Mouse (Mus musculus): ENCODE measurements around the gene Pigm. TPM values are rescaled to one million over a fixed set of nuclear protein-coding genes. Genes with fewer than 3 reads are reported as not detected.

Gene Pigm
- total and polyA plus RNA-seq, 2 experiments from 2014 or later = 2.2 to 11.5 TPM

- Histone ChIP-seq H3K36me3 (ENCODE audit: insufficient read depth, low read length) (no peaks in the 10 kb centered on the region), H3K4me1 (ENCODE audit: insufficient read depth, low read length) (no peaks in the 10 kb centered on the region), H3K9ac (replicated peaks; ENCODE audit: low read length, poor library complexity, severe bottlenecking) (no peak overlapping the region), H3K27me3 (ENCODE audit: insufficient read depth, low read length) (no peaks in the 10 kb centered on the region), H3K9me3 (ENCODE audit: low read length) (no peaks in the 10 kb centered on the region), H3K4me3 (ENCODE audit: low read depth, low read length) (no peak overlapping the region), H3K27ac (ENCODE audit: low read depth, low read length) (no peak overlapping the region), H3K4me2 (ENCODE audit: low read depth, low read length, poor library complexity, severe bottlenecking) (no peak overlapping the region)
- WGBS = 91% methylated on average over 3 of the region's 3 CpGs
- DNase-seq (ENCODE audit: low spot score) = no peak
- no peak for ATAC-seq (ENCODE audit: low FRiP score)
- TF ChIP-seq CTCF (IDR thresholded peaks at IDR 0.05) = no peak
Measured at GRCm38 (mm10) chr1:172432587-172432955, 56.2 kb downstream of the Pigm start.

GRCm38 (mm10) chr1:172433012-172433850 lies 56.9 kb downstream of the Pigm start:
- TF ChIP-seq CTCF (IDR thresholded peaks at IDR 0.05) = no peak
- ATAC-seq (ENCODE audit: low FRiP score) (no peak), DNase-seq (ENCODE audit: low spot score) (no peak)
- WGBS = 92% methylated on average over 20 of the region's 20 CpGs
- H3K4me2 ChIP-seq (ENCODE audit: low read depth, low read length, poor library complexity, severe bottlenecking) = no peak overlapping the region
- H3K9ac ChIP-seq (replicated peaks; ENCODE audit: low read length, poor library complexity, severe bottlenecking) = no peak overlapping the region
- H3K27me3 ChIP-seq (ENCODE audit: insufficient read depth, low read length) = no peaks in the 10 kb centered on the region
- H3K27ac ChIP-seq (ENCODE audit: low read depth, low read length) = no peak overlapping the region
- no peaks in the 10 kb centered on the region for H3K9me3 ChIP-seq (ENCODE audit: low read length)
- no peaks in the 10 kb centered on the region for H3K36me3 ChIP-seq (ENCODE audit: insufficient read depth, low read length)
- no peaks in the 10 kb centered on the region for H3K4me1 ChIP-seq (ENCODE audit: insufficient read depth, low read length)
- H3K4me3 ChIP-seq (ENCODE audit: low read depth, low read length) = no peak overlapping the region

Other genes with a start within 250 kb of the Pigm start
- 154 and 200 TPM in 2 replicates for gene Pex19, start 249.8 kb upstream of the Pigm start, total RNA-seq (2014; rRNA removed)
- 140 and 146 TPM in 2 replicates for gene Pex19, start 249.8 kb upstream of the Pigm start, polyA plus RNA-seq (2015; fragmentation: Nextera tagmentation; extraction: Ambion mirVana)
- 64.6 and 72.8 TPM in 2 replicates for gene Dcaf8, start 228.5 kb upstream of the Pigm start, total RNA-seq (2014; rRNA removed)
- 66.8 and 67.6 TPM in 2 replicates for gene Dcaf8, start 228.5 kb upstream of the Pigm start, polyA plus RNA-seq (2015; fragmentation: Nextera tagmentation; extraction: Ambion mirVana)
- gene Pea15a, start 169.7 kb upstream of the Pigm start, total RNA-seq (2014; rRNA removed) = 311 and 342 TPM in 2 replicates
- 501 and 555 TPM in 2 replicates for gene Pea15a, start 169.7 kb upstream of the Pigm start, polyA plus RNA-seq (2015; fragmentation: Nextera tagmentation; extraction: Ambion mirVana)
- 0.99 TPM in 1 of 2 replicates, not detected in the other for gene Casq1, start 156.7 kb upstream of the Pigm start, total RNA-seq (2014; rRNA removed)
- gene Casq1, start 156.7 kb upstream of the Pigm start, polyA plus RNA-seq (2015; fragmentation: Nextera tagmentation; extraction: Ambion mirVana) = 1.3 and 2.2 TPM in 2 replicates
- 0.05 and 0.14 TPM in 2 replicates for gene Atp1a4, start 118.1 kb upstream of the Pigm start, total RNA-seq (2014; rRNA removed)
- 0.05 TPM in 1 of 2 replicates, not detected in the other for gene Atp1a4, start 118.1 kb upstream of the Pigm start, polyA plus RNA-seq (2015; fragmentation: Nextera tagmentation; extraction: Ambion mirVana)
- 114 and 115 TPM in 2 replicates for gene Igsf8, start 114.9 kb upstream of the Pigm start, total RNA-seq (2014; rRNA removed)
- gene Igsf8, start 114.9 kb upstream of the Pigm start, polyA plus RNA-seq (2015; fragmentation: Nextera tagmentation; extraction: Ambion mirVana) = 79.6 and 88.8 TPM in 2 replicates
- gene Atp1a2, start 78.5 kb upstream of the Pigm start, total RNA-seq (2014; rRNA removed) = 398 and 409 TPM in 2 replicates
- 94.4 and 100 TPM in 2 replicates for gene Atp1a2, start 78.5 kb upstream of the Pigm start, polyA plus RNA-seq (2015; fragmentation: Nextera tagmentation; extraction: Ambion mirVana)
- 13.9 and 14.1 TPM in 2 replicates for gene Kcnj9, start 47.2 kb upstream of the Pigm start, total RNA-seq (2014; rRNA removed)
- 5.8 and 6.7 TPM in 2 replicates for gene Kcnj9, start 47.2 kb upstream of the Pigm start, polyA plus RNA-seq (2015; fragmentation: Nextera tagmentation; extraction: Ambion mirVana)
- 6.1 and 6.6 TPM in 2 replicates for gene Kcnj10, start 35.3 kb upstream of the Pigm start, total RNA-seq (2014; rRNA removed)
- gene Kcnj10, start 35.3 kb upstream of the Pigm start, polyA plus RNA-seq (2015; fragmentation: Nextera tagmentation; extraction: Ambion mirVana) = 3.6 and 3.9 TPM in 2 replicates
- gene Slamf9, start 98.8 kb downstream of the Pigm start, total RNA-seq (2014; rRNA removed) = 0.19 and 0.38 TPM in 2 replicates
- 0.20 and 0.29 TPM in 2 replicates for gene Slamf9, start 98.8 kb downstream of the Pigm start, polyA plus RNA-seq (2015; fragmentation: Nextera tagmentation; extraction: Ambion mirVana)
- 40.6 and 53.9 TPM in 2 replicates for gene Igsf9, start 105.2 kb downstream of the Pigm start, total RNA-seq (2014; rRNA removed)
- gene Igsf9, start 105.2 kb downstream of the Pigm start, polyA plus RNA-seq (2015; fragmentation: Nextera tagmentation; extraction: Ambion mirVana) = 25.0 and 29.0 TPM in 2 replicates
- 36.3 and 41.6 TPM in 2 replicates for gene Tagln2, start 123.5 kb downstream of the Pigm start, total RNA-seq (2014; rRNA removed)
- gene Tagln2, start 123.5 kb downstream of the Pigm start, polyA plus RNA-seq (2015; fragmentation: Nextera tagmentation; extraction: Ambion mirVana) = 36.7 and 41.8 TPM in 2 replicates
- gene Cfap45, start 144.3 kb downstream of the Pigm start, total RNA-seq (2014; rRNA removed) = 3.1 and 6.3 TPM in 2 replicates
- 3.9 and 5.4 TPM in 2 replicates for gene Cfap45, start 144.3 kb downstream of the Pigm start, polyA plus RNA-seq (2015; fragmentation: Nextera tagmentation; extraction: Ambion mirVana)
- gene Vsig8, start 179.4 kb downstream of the Pigm start, total RNA-seq (2014; rRNA removed) = 0.11 and 2.3 TPM in 2 replicates
- gene Vsig8, start 179.4 kb downstream of the Pigm start, polyA plus RNA-seq (2015; fragmentation: Nextera tagmentation; extraction: Ambion mirVana) = 1.3 and 2.5 TPM in 2 replicates
- gene Slamf8, start 214.0 kb downstream of the Pigm start, total RNA-seq (2014; rRNA removed) = not detected in 2 replicates
- not detected in 2 replicates for gene Slamf8, start 214.0 kb downstream of the Pigm start, polyA plus RNA-seq (2015; fragmentation: Nextera tagmentation; extraction: Ambion mirVana)
- 0.16 TPM in 1 of 2 replicates, not detected in the other for gene Fcrl6, start 226.0 kb downstream of the Pigm start, total RNA-seq (2014; rRNA removed)
- 0.10 and 0.11 TPM in 2 replicates for gene Fcrl6, start 226.0 kb downstream of the Pigm start, polyA plus RNA-seq (2015; fragmentation: Nextera tagmentation; extraction: Ambion mirVana)